Mouse (Mus musculus) stomach, embryonic 14.5 days (tissue): Measurements from ENCODE around the gene Mcrip1. TPM values are rescaled to one million over a fixed set of nuclear protein-coding genes. Genes with fewer than 3 reads are reported as not detected.

ENCODE experiments used
- ATAC-seq: fragments of 200-750 bp; cut with Nextera tagmentation; 2 replicates; pipeline ENCODE4 v1.8.0; 2017; ENCODE audit warnings: low read depth, moderate TSS enrichment; ENCODE audit not compliant: insufficient number of reproducible peaks, insufficient read depth, low FRiP score
- H3K27ac ChIP-seq: fragments of 300-500 bp; sonication (generic); 2 replicates; pipeline ENCODE4 v1.5.1; 2014; ENCODE audit warnings: mild to moderate bottlenecking, low read length, moderate library complexity, mixed read lengths
- H3K27me3 ChIP-seq: fragments of 300-500 bp; sonication (generic); 2 replicates; pipeline ENCODE4 v1.6.1; 2014; ENCODE audit warnings: low read length, control low read depth, mixed read lengths; ENCODE audit not compliant: control insufficient read depth, insufficient read depth
- H3K36me3 ChIP-seq: fragments of 300-500 bp; sonication (generic); 2 replicates; pipeline ENCODE4 v1.6.1; 2014; ENCODE audit warnings: mild to moderate bottlenecking, control low read depth, low read length, moderate library complexity, mixed read lengths; ENCODE audit not compliant: control insufficient read depth, insufficient read depth
- H3K4me1 ChIP-seq: fragments of 300-500 bp; sonication (generic); 2 replicates; pipeline ENCODE4 v1.6.1; 2014; ENCODE audit warnings: low read length, control low read depth, mixed read lengths; ENCODE audit not compliant: control insufficient read depth, insufficient read depth
- H3K4me2 ChIP-seq: fragments of 300-500 bp; sonication (generic); replicated peaks from 2 replicates; pipeline ENCODE4 v1.6.1; 2014; ENCODE audit warnings: low read depth, low read length, control low read depth
- H3K4me3 ChIP-seq: fragments of 300-500 bp; sonication (generic); 2 replicates; pipeline ENCODE4 v1.5.1; 2014; ENCODE audit warnings: low read depth, low read length, control low read depth
- H3K9ac ChIP-seq: fragments of 300-500 bp; sonication (generic); replicated peaks from 2 replicates; pipeline ENCODE4 v1.6.1; 2014; ENCODE audit warnings: low read depth, mild to moderate bottlenecking, control low read depth, low read length, moderate library complexity, mixed read lengths
- H3K9me3 ChIP-seq: fragments of 300-500 bp; sonication (generic); 2 replicates; pipeline ENCODE4 v1.6.1; 2016; ENCODE audit warnings: low read depth, low read length, control low read depth; ENCODE audit not compliant: control insufficient read depth
- WGBS: fragments of 180-500 bp; shearing (Covaris S2); extraction: QIAGEN DNeasy Blood & Tissue Kit; methylation state at CpG from one replicate; pipeline ENCODE4 v1.1.7; 2014; 5-methylcytosine and 5-hydroxymethylcytosine counted together
- polyA plus RNA-seq: library from polyadenylated mRNA; unstranded; fragments of >200 nt; fragmentation: Nextera tagmentation; extraction: Ambion mirVana; gene quantifications from 2 replicates; pipeline ENCODE4 v1.2.1, GENCODE M21; 2014

The Mcrip1 gene
- polyA plus RNA-seq, 1 experiment from 2014 or later = 239 TPM

GRCm38 (mm10) chr11:120542376-120542775, 7.2 kb downstream of the Mcrip1 start:
- ATAC-seq = no peak
- H3K27ac ChIP-seq = no peak overlapping the region
- no peak overlapping the region for H3K4me2 ChIP-seq
- no peak overlapping the region for H3K4me3 ChIP-seq
- no peak overlapping the region for H3K9ac ChIP-seq
- no peaks in the 10 kb centered on the region for H3K9me3 ChIP-seq
- peaks cover 19% of the 10 kb centered on the region for H3K4me1 ChIP-seq
- WGBS = 86% methylated on average over 6 of the region's 6 CpGs
- H3K36me3 ChIP-seq = peaks cover 25% of the 10 kb centered on the region
- H3K27me3 ChIP-seq = no peaks in the 10 kb centered on the region

DNA sequence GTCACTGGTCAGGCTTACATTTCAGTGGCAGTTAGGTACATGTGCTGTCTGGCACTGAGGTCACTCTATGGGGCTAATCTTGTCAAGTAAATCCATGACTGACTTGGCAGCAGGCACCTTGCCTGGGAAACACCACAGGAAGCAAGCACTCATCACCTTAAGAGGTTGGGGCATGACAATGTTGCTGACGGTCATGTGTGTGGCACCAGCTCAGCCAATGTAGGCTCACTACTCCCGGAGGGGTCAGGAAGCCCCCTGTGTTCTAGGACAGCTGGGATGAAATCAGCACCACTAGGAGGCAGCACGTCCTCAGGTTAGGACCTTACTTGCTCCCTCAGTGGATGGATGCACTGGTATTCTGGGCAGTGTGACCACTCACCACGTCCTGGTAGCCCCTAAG, 7.6 kb downstream of the Mcrip1 start:
- no peak overlapping the region for H3K9ac ChIP-seq
- H3K27ac ChIP-seq = no peak overlapping the region
- H3K4me1 ChIP-seq = peaks cover 17% of the 10 kb centered on the region
- no peaks in the 10 kb centered on the region for H3K27me3 ChIP-seq
- no peaks in the 10 kb centered on the region for H3K9me3 ChIP-seq
- ATAC-seq = no peak
- no peak overlapping the region for H3K4me3 ChIP-seq
- WGBS = 45% methylated on average over 4 of the region's 4 CpGs
- no peak overlapping the region for H3K4me2 ChIP-seq
- H3K36me3 ChIP-seq = peaks cover 25% of the 10 kb centered on the region

GRCm38 (mm10) chr11:120539285-120540014, 10.1 kb downstream of the Mcrip1 start:
- H3K27me3 ChIP-seq = no peaks in the 10 kb centered on the region
- peak overlapping the region; percentile 89 for H3K27ac ChIP-seq
- H3K36me3 ChIP-seq = peaks cover 18% of the 10 kb centered on the region
- peaks cover 17% of the 10 kb centered on the region for H3K4me1 ChIP-seq
- H3K9ac ChIP-seq = no peak overlapping the region
- H3K4me3 ChIP-seq = no peak overlapping the region
- H3K9me3 ChIP-seq = no peaks in the 10 kb centered on the region
- H3K4me2 ChIP-seq = peak overlapping the region; percentile 14; the same call in 1 of the 2 replicates
- 29% methylated on average over 10 of the region's 10 CpGs for WGBS
- peak; percentile 87 for ATAC-seq

GRCm38 (mm10) chr11:120538955-120539284, 10.6 kb downstream of the Mcrip1 start:
- H3K27ac ChIP-seq = peak overlapping the region; percentile 80
- WGBS = 49% methylated on average over 8 of the region's 8 CpGs
- H3K4me2 ChIP-seq = no peak overlapping the region
- no peak overlapping the region for H3K9ac ChIP-seq
- no peak overlapping the region for H3K4me3 ChIP-seq
- ATAC-seq = no peak
- no peaks in the 10 kb centered on the region for H3K9me3 ChIP-seq
- H3K27me3 ChIP-seq = no peaks in the 10 kb centered on the region
- peaks cover 17% of the 10 kb centered on the region for H3K36me3 ChIP-seq
- H3K4me1 ChIP-seq = peaks cover 17% of the 10 kb centered on the region

GRCm38 (mm10) chr11:120538485-120538884, 11.0 kb downstream of the Mcrip1 start:
- 72% methylated on average over 3 of the region's 3 CpGs for WGBS
- Histone ChIP-seq H3K27me3 (no peaks in the 10 kb centered on the region), H3K4me3 (no peak overlapping the region), H3K27ac (peak overlapping the region; percentile 80; the same call in 1 of the 2 replicates), H3K9me3 (no peaks in the 10 kb centered on the region), H3K36me3 (peaks cover 17% of the 10 kb centered on the region), H3K4me2 (no peak overlapping the region), H3K4me1 (peaks cover 17% of the 10 kb centered on the region), H3K9ac (no peak overlapping the region)
- ATAC-seq = no peak

DNA sequence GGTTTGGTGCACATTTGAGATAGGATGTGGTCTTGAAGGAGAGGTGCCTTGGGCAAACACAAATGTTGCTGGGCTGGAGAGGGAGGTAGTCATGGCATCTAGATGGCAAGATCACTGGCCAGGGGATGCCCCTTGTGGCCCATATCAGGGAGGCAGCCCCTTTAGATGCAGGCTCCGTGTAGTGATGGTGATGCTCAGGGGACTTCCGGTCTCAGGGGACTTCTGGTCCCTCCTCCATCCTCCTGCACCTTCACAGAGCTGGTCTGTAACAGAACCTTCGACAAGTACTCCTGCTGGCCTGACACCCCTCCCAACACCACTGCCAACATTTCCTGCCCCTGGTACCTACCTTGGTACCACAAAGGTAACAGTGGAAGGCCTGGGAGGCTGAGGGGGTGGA, 13.7 kb downstream of the Mcrip1 start:
- ATAC-seq = no peak
- Histone ChIP-seq H3K27ac (no peak overlapping the region), H3K4me1 (peaks cover 22% of the 10 kb centered on the region), H3K27me3 (peaks cover 10% of the 10 kb centered on the region; the same call in 1 of the 2 replicates), H3K36me3 (no peaks in the 10 kb centered on the region), H3K4me2 (no peak overlapping the region), H3K9ac (no peak overlapping the region), H3K4me3 (no peak overlapping the region), H3K9me3 (no peaks in the 10 kb centered on the region)
- WGBS = 79% methylated on average over 3 of the region's 3 CpGs

DNA sequence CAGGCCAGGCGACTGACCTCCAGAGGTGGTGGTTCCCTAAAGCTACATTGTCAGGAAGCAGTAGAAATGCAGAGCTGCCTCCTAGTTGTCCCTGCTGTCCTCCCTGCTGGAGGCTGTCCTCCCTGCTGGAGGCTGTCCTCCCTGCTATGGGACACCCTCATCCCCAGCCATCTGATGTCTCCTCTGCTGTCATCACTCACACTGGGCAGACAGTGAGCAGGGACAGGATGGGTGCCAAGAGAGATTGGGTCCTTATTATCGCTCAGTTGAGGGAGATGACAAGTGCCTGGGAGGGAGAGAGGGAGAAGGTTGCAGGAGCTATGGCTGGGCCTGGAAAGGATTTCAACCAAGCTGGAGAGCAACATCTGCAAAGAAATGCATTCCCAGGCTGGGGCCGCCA, 14.4 kb downstream of the Mcrip1 start:
- WGBS = 70% methylated on average over 3 of the region's 3 CpGs

DNA sequence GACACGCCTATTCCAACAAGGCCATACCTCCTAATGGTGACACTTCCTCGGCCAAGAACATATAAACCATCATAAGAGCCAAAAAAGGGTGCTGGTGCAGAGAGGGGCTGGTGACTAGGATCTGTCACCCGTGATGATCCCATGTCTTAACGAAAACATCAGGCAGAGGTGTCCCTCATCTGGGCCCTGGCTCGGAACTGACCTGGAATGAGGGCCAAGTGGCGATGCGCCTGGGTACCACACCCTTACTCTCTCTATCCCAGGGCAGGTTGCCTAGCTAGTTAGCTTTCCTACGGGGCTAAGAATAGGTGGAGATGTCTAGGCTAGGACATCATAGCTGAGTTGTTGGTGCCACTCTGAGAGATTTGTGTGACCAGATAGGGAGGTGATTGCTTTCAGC, 15.4 kb downstream of the Mcrip1 start:
- no peaks in the 10 kb centered on the region for H3K36me3 ChIP-seq
- H3K9ac ChIP-seq = no peak overlapping the region
- H3K4me3 ChIP-seq = no peak overlapping the region
- no peak overlapping the region for H3K4me2 ChIP-seq
- peaks cover 20% of the 10 kb centered on the region for H3K4me1 ChIP-seq
- H3K27ac ChIP-seq = no peak overlapping the region
- H3K27me3 ChIP-seq = peaks cover 21% of the 10 kb centered on the region
- H3K9me3 ChIP-seq = no peaks in the 10 kb centered on the region
- WGBS = 84% methylated on average over 8 of the region's 8 CpGs
- ATAC-seq = no peak

More for the DNA sequence above, 14.4 kb downstream of the Mcrip1 start:
- H3K36me3 ChIP-seq = no peaks in the 10 kb centered on the region
- H3K27me3 ChIP-seq = peaks cover 14% of the 10 kb centered on the region; the same call in 1 of the 2 replicates
- H3K9ac ChIP-seq = no peak overlapping the region
- no peak overlapping the region for H3K27ac ChIP-seq
- H3K4me1 ChIP-seq = peaks cover 27% of the 10 kb centered on the region
- ATAC-seq = no peak
- H3K4me2 ChIP-seq = no peak overlapping the region
- H3K4me3 ChIP-seq = no peak overlapping the region
- no peaks in the 10 kb centered on the region for H3K9me3 ChIP-seq

- H3K4me1 ChIP-seq = peaks cover 10% of the 10 kb centered on the region; the same call in 1 of the 2 replicates
- no peaks in the 10 kb centered on the region for H3K9me3 ChIP-seq
- H3K9ac ChIP-seq = no peak overlapping the region
- no peak for ATAC-seq
- no peak overlapping the region for H3K4me2 ChIP-seq
- H3K27ac ChIP-seq = no peak overlapping the region
- WGBS = 24% methylated on average over 9 of the region's 9 CpGs
- H3K36me3 ChIP-seq = no peaks in the 10 kb centered on the region
- no peak overlapping the region for H3K4me3 ChIP-seq
- H3K27me3 ChIP-seq = peaks cover 27% of the 10 kb centered on the region
These were observed 17.9 kb downstream of the Mcrip1 start for GRCm38 (mm10) chr11:120531646-120532045.
